Mouse (Mus musculus) CH12.LX (cell line): ENCODE data around the gene Malrd1. TPM values are rescaled to one million over a fixed set of nuclear protein-coding genes. Genes with fewer than 3 reads are reported as not detected.

ENCODE experiments used
- DNase-seq: peaks from one replicate; pipeline ENCODE4 v3.0.0-alpha.2; 2013; ENCODE audit errors: extremely low read depth
- H3K27ac ChIP-seq: 2 replicates; pipeline ENCODE4 v1.5.1; 2012; ENCODE audit warnings: low read depth, mild to moderate bottlenecking, control low read depth, moderate library complexity; ENCODE audit not compliant: insufficient read depth
- H3K27me3 ChIP-seq: replicated peaks from 2 replicates; pipeline ENCODE3; 2012; ENCODE audit warnings: inconsistent platforms
- H3K36me3 ChIP-seq, 2 experiments: replicated peaks in 1 of 2; 2 replicates each; pipeline versions ENCODE3 to v1.6.1; 2012; ENCODE audit warnings: inconsistent platforms in 1 of 2, low read length in 1 of 2, mild to moderate bottlenecking in 1 of 2, mixed read lengths in 1 of 2, moderate library complexity in 1 of 2; ENCODE audit not compliant: control insufficient read depth in 1 of 2, insufficient read depth in 1 of 2
- H3K4me1 ChIP-seq, 2 experiments: 2 replicates each; pipeline ENCODE4 v1.6.1; 2012; ENCODE audit warnings: inconsistent platforms in 1 of 2, moderate library complexity in 1 of 2; ENCODE audit not compliant: insufficient read depth in 2 of 2, control insufficient read depth in 1 of 2
- H3K4me2 ChIP-seq: 2 replicates; pipeline ENCODE4 v1.6.1; 2012; ENCODE audit warnings: low read depth, mild to moderate bottlenecking, control low read depth; ENCODE audit not compliant: poor library complexity, insufficient read depth, severe bottlenecking
- H3K4me3 ChIP-seq, 3 experiments: fragments of 150-350 bp in 1 of 3; sonication (generic) in 1 of 3; replicated peaks in 1 of 3; 2 replicates each; pipeline versions ENCODE3 to v1.5.1; 2011 to 2012; ENCODE audit warnings: low read depth in 2 of 3, low read length in 2 of 3, mild to moderate bottlenecking in 2 of 3, moderate library complexity in 2 of 3, control low read depth in 1 of 3, improper control_type of control experiment in 1 of 3, inconsistent platforms in 1 of 3, mixed read lengths in 1 of 3; ENCODE audit not compliant: poor library complexity in 1 of 3
- H3K79me2 ChIP-seq: replicated peaks from 2 replicates; pipeline ENCODE4 v1.6.1; 2012; ENCODE audit warnings: mild to moderate bottlenecking, moderate library complexity; ENCODE audit not compliant: control insufficient read depth, poor library complexity, insufficient read depth, severe bottlenecking; ENCODE audit errors: extremely low read depth
- H3K9ac ChIP-seq: 2 replicates; pipeline ENCODE4 v1.6.1; 2012; ENCODE audit warnings: low read depth, mild to moderate bottlenecking, control low read depth, moderate library complexity; ENCODE audit not compliant: insufficient read depth
- H3K9me3 ChIP-seq: replicated peaks from 2 replicates; pipeline ENCODE3; 2012; ENCODE audit warnings: low read length, inconsistent platforms, mixed read lengths
- CTCF ChIP-seq, 2 experiments: IDR thresholded peaks in 1 of 2; conservative IDR thresholded peaks in 1 of 2; 2 replicates each; pipeline ENCODE4 v1.5.1; 2011 to 2012; ENCODE audit warnings: low read depth in 2 of 2, low read length in 2 of 2, improper control_type of control experiment in 1 of 2, inconsistent platforms in 1 of 2, mild to moderate bottlenecking in 1 of 2, moderate library complexity in 1 of 2
- E2F4 ChIP-seq: IDR thresholded peaks from 2 replicates; pipeline ENCODE4 v1.6.1; 2011; ENCODE audit warnings: low read depth, low read length, improper control_type of control experiment; ENCODE audit not compliant: insufficient replicate concordance
- ELF1 ChIP-seq: IDR thresholded peaks from 2 replicates; pipeline ENCODE4 v1.6.1; 2014; ENCODE audit warnings: low read depth, mild to moderate bottlenecking, inconsistent platforms, low read length, improper control_type of control experiment
- EP300 ChIP-seq: IDR thresholded peaks from 2 replicates; pipeline ENCODE4 v1.6.1; 2011; ENCODE audit warnings: low read length, improper control_type of control experiment
- ETS1 ChIP-seq: conservative IDR thresholded peaks from 2 replicates; pipeline ENCODE4 v1.6.1; 2012; ENCODE audit warnings: low read depth, mild to moderate bottlenecking, inconsistent platforms, low read length, improper control_type of control experiment, moderate library complexity
- GABPA ChIP-seq: IDR thresholded peaks from 2 replicates; pipeline ENCODE4 v1.6.1; 2012; ENCODE audit warnings: low read depth, low read length, improper control_type of control experiment, inconsistent platforms; ENCODE audit not compliant: insufficient replicate concordance
- HCFC1 ChIP-seq: IDR thresholded peaks from 2 replicates; pipeline ENCODE4 v1.6.1; 2012; ENCODE audit warnings: low read depth, mild to moderate bottlenecking, inconsistent platforms, low read length, improper control_type of control experiment
- IRF4 ChIP-seq: IDR thresholded peaks from 2 replicates; pipeline ENCODE4 v1.6.1; 2014; ENCODE audit warnings: low read depth, mild to moderate bottlenecking, inconsistent platforms, low read length, improper control_type of control experiment
- MAFK ChIP-seq: IDR thresholded peaks from 2 replicates; pipeline ENCODE4 v1.6.1; 2011; ENCODE audit warnings: low read length, improper control_type of control experiment; ENCODE audit not compliant: insufficient replicate concordance
- MEF2A ChIP-seq: IDR thresholded peaks from 2 replicates; pipeline ENCODE4 v1.6.1; 2014; ENCODE audit warnings: low read depth, mild to moderate bottlenecking, inconsistent platforms, low read length, improper control_type of control experiment, borderline replicate concordance
- MYC ChIP-seq: IDR thresholded peaks from 2 replicates; pipeline ENCODE4 v1.6.1; 2011; ENCODE audit warnings: low read depth, mild to moderate bottlenecking, improper control_type of control experiment, low read length
- PAX5 ChIP-seq: IDR thresholded peaks from 2 replicates; pipeline ENCODE4 v1.6.1; 2012; ENCODE audit warnings: low read length, inconsistent platforms, mixed read lengths
- UBTF ChIP-seq: IDR thresholded peaks from 2 replicates; pipeline ENCODE4 v1.6.1; 2012; ENCODE audit warnings: low read depth, mild to moderate bottlenecking, inconsistent platforms, low read length, improper control_type of control experiment, moderate library complexity
- USF2 ChIP-seq: conservative IDR thresholded peaks from 2 replicates; pipeline ENCODE4 v1.6.1; 2011; ENCODE audit warnings: low read depth, low read length, improper control_type of control experiment
- ZC3H11A ChIP-seq: IDR thresholded peaks from 2 replicates; pipeline ENCODE4 v1.6.1; 2012; ENCODE audit warnings: low read depth, mild to moderate bottlenecking, inconsistent platforms, low read length, improper control_type of control experiment
- ZKSCAN1 ChIP-seq: IDR thresholded peaks from 2 replicates; pipeline ENCODE4 v1.6.1; 2012; ENCODE audit warnings: low read depth, inconsistent platforms, low read length, improper control_type of control experiment, borderline replicate concordance
- ZMIZ1 ChIP-seq: IDR thresholded peaks from 2 replicates; pipeline ENCODE4 v1.6.1; 2012; ENCODE audit warnings: low read depth, mild to moderate bottlenecking, inconsistent platforms, low read length, improper control_type of control experiment
- dilution Hi-C: fragments of 300-500 bp; cut with MboI; formaldehyde crosslinking; loops from 2 replicates; pipeline ENCODE4 v1.14.3; 2020; ENCODE audit warnings: low sequenced_read_pairs; ENCODE audit not compliant: extremely low pct_unique_long_range_greater_than_20kb, extremely low pct_ligation_motif_present
- in situ Hi-C: fragments of 300-500 bp; cut with MboI; formaldehyde crosslinking; loops from 3 replicates; pipeline ENCODE4 v1.14.3; 2019; ENCODE audit warnings: low sequenced_read_pairs, low pct_ligation_motif_present, low pct_unique_long_range_greater_than_20kb, mixed read lengths
- polyA plus RNA-seq: library from polyadenylated mRNA; unstranded; fragments of >175 nt; gene quantifications from 2 replicates; pipeline ENCODE4 v1.2.1, GENCODE M21; 2012; ENCODE audit warnings: low read depth; ENCODE audit not compliant: insufficient read length
- total RNA-seq, 2 experiments: library from RNA; depleted of rRNA; stranded (reverse); fragments of 300-350 nt in 1 of 2; fragments of >200 nt in 1 of 2; gene quantifications; 2 replicates each; pipeline ENCODE4 v1.2.3; 2012 to 2014

The Malrd1 gene
- total and polyA plus RNA-seq, 3 experiments: not detected

DNA sequence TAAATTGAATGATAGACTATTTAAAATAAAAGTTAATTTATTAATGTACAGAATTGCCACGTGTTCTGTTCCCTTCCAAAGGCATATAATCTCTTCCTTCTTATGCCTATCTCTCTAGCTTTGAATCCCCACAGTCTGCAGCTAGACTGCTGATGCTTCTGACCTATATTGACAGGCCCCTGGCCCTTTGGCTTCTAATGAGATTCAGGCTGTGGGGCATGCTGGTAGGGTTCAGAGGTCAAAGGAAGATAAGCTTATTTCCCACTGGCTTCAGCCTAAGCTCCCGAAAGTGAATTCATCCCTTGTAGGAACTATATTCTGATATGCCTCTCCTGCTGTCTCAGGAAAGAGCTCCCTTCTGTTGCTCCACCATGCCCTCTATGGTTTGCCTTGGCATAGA is 647.1 kb downstream of the Malrd1 start:
- no peaks in the 10 kb centered on the region for H3K27me3 ChIP-seq
- H3K9me3 ChIP-seq: no peaks in the 10 kb centered on the region
- H3K27ac ChIP-seq: no peak overlapping the region
- H3K4me1 ChIP-seq: no peaks in the 10 kb centered on the region
- dilution Hi-C loops: no loop called here
- in situ Hi-C loops: no loop called here
- no peaks in the 10 kb centered on the region for H3K79me2 ChIP-seq
- no peak overlapping the region for H3K4me3 ChIP-seq
- H3K36me3 ChIP-seq: no peaks in the 10 kb centered on the region
- H3K4me2 ChIP-seq: no peak overlapping the region
- no peak for DNase-seq
- no peak for TF ChIP-seq ZC3H11A
- no peak for TF ChIP-seq MAFK
- TF ChIP-seq EP300: no peak
- no peak for TF ChIP-seq ELF1
- no peak for TF ChIP-seq CTCF (conservative IDR thresholded peaks at IDR 0.05 in 1 of 2, IDR thresholded peaks at IDR 0.05 in 1 of 2; ENCODE audit: low read depth in 2 of 2, low read length in 2 of 2)
- TF ChIP-seq UBTF: no peak
- no peak for TF ChIP-seq ZKSCAN1
- no peak for TF ChIP-seq USF2
- TF ChIP-seq MYC: no peak
- no peak overlapping the region for H3K9ac ChIP-seq

DNA sequence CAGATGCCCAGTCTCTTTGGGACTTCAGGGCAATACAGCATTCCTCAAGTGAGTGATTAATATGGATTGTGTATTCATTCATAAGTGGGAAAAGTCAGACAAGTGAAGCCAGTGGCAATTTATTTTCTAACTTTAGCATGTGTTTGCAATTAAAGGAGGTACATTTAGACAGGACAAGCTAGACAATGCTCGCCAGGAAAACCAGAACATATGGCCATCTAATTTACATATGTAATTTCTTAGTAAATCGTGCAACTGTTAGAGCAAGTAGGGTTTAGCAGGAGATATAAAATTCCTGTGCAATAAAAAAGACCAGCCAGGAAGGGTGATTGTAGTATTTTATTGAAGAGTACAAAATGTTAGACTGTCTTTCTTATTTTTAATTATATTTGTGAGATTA is 655.9 kb downstream of the Malrd1 start:
- dilution Hi-C loops: no loop called here
- Histone ChIP-seq H3K27me3 (no peaks in the 10 kb centered on the region), H3K4me3 (no peak overlapping the region), H3K4me1 (no peaks in the 10 kb centered on the region), H3K27ac (no peak overlapping the region), H3K9me3 (no peaks in the 10 kb centered on the region), H3K36me3 (no peaks in the 10 kb centered on the region), H3K9ac (no peak overlapping the region), H3K79me2 (no peaks in the 10 kb centered on the region), H3K4me2 (no peak overlapping the region)
- no peak for DNase-seq
- no peak for TF ChIP-seq GABPA
- TF ChIP-seq ETS1: no peak
- TF ChIP-seq E2F4: no peak
- no peak for TF ChIP-seq HCFC1
- no peak for TF ChIP-seq IRF4
- TF ChIP-seq PAX5: no peak
- TF ChIP-seq CTCF (conservative IDR thresholded peaks at IDR 0.05 in 1 of 2, IDR thresholded peaks at IDR 0.05 in 1 of 2; ENCODE audit: low read depth in 2 of 2, low read length in 2 of 2): no peak
- no peak for TF ChIP-seq MEF2A
- no peak for TF ChIP-seq UBTF
- no peak for TF ChIP-seq ZMIZ1
- in situ Hi-C loops: no loop called here
